ENCODE assay signal across 27 mouse cellular contexts in genomic region chr3:86037926-86038484, GRCm38 (mm10). TPM values are rescaled to one million over a fixed set of nuclear protein-coding genes. Genes with fewer than 3 reads are reported as not detected.
DNase-seq lines count a peak whose midpoint lies in the region; ATAC-seq lines count a peak whose summit lies in the region.
"Had no signal": no experiment of that assay in that cellular context is flagged by ENCODE, and none has a peak within 500 bp of the region (broad histone marks: within the 10 kb centered on the region; RNA-seq: fewer than 3 reads in every experiment).

No protein-coding gene starts in this region.

- no peak for ATAC-seq in hindbrain, embryonic 15.5 days (ENCODE audit: low FRiP score, low read depth)
- ATAC-seq in lung, embryonic 16.5 days (ENCODE audit: low read depth): peak; percentile 47
- no peak for ATAC-seq in stomach, embryonic 15.5 days (ENCODE audit: insufficient read depth, low FRiP score, low read depth)
- ATAC-seq in CD4-positive, CD25-positive, alpha-beta regulatory T cell, adult 4 months: no peak
- ATAC-seq: activated CD4-positive, CD25-positive, alpha-beta regulatory T cell, adult 4 months; forebrain, postnatal 0 days; intestine, postnatal 0 days had no signal

- peak; percentile 35 for DNase-seq in heart, adult 11 months
- DNase-seq in heart, postnatal 10 days: no peak
- DNase-seq in hindbrain, embryonic 10.5 days (ENCODE audit: low spot score): no peak
- DNase-seq in lung, postnatal 10 days: no peak
- DNase-seq: adrenal gland, postnatal 25 days; cerebellum, adult 18-20 months; cerebellum, postnatal 36 days; retina, postnatal 1 day; right cerebral cortex, postnatal 4 days; thymus, adult 2 months had no signal

- 88% methylated on average over 9 of the region's 9 CpGs for WGBS in hindbrain, embryonic 15.5 days
- 97% methylated on average over 9 of the region's 9 CpGs for WGBS in hindbrain, embryonic 10.5 days
- WGBS in lung, embryonic 16.5 days: 43% methylated on average over 9 of the region's 9 CpGs
- 61% methylated on average over 9 of the region's 9 CpGs for WGBS in stomach, embryonic 15.5 days

- no peaks in the 10 kb centered on the region for H3K27me3 ChIP-seq in hindbrain, embryonic 15.5 days
- H3K27me3 ChIP-seq in hindbrain, embryonic 10.5 days (ENCODE audit: insufficient read depth, poor library complexity, severe bottlenecking): no peaks in the 10 kb centered on the region
- no peaks in the 10 kb centered on the region for H3K27me3 ChIP-seq in lung, embryonic 16.5 days (ENCODE audit: control insufficient read depth, insufficient read depth, low read depth, low read length)
- H3K27me3 ChIP-seq in stomach, embryonic 15.5 days (replicated peaks): no peaks in the 10 kb centered on the region
- H3K27me3 ChIP-seq: limb, embryonic 12.5 days; midbrain, embryonic 12.5 days had no signal

- H3K9ac ChIP-seq in hindbrain, embryonic 15.5 days: no peak overlapping the region
- no peak overlapping the region for H3K9ac ChIP-seq in lung, embryonic 16.5 days (ENCODE audit: low read length)
- no peak overlapping the region for H3K9ac ChIP-seq in stomach, embryonic 15.5 days
- H3K9ac ChIP-seq: limb, embryonic 12.5 days; liver, embryonic 14.5 days; midbrain, embryonic 12.5 days had no signal

- intact Hi-C loops in heart, postnatal 10 days (cut with DNase I): no loop called here

- H3K9me3 ChIP-seq in hindbrain, embryonic 15.5 days: no peaks in the 10 kb centered on the region
- H3K9me3 ChIP-seq in hindbrain, embryonic 10.5 days: no peaks in the 10 kb centered on the region
- H3K9me3 ChIP-seq in lung, embryonic 16.5 days (ENCODE audit: control insufficient read depth, low read length): 0 out of 2 replicates have a peak, but pooled peaks cover 2% of the 10 kb centered on the region
- no peaks in the 10 kb centered on the region for H3K9me3 ChIP-seq in stomach, embryonic 15.5 days
- H3K9me3 ChIP-seq: limb, embryonic 12.5 days; midbrain, embryonic 12.5 days had no signal

- no peak overlapping the region for H3K4me2 ChIP-seq in hindbrain, embryonic 15.5 days
- no peak overlapping the region for H3K4me2 ChIP-seq in lung, embryonic 16.5 days (ENCODE audit: low read depth, low read length)
- H3K4me2 ChIP-seq in stomach, embryonic 15.5 days: no peak overlapping the region
- H3K4me2 ChIP-seq: limb, embryonic 12.5 days; midbrain, embryonic 12.5 days had no signal

- H3K4me3 ChIP-seq in hindbrain, embryonic 15.5 days: no peak overlapping the region
- H3K4me3 ChIP-seq in hindbrain, embryonic 10.5 days: no peak overlapping the region
- no peak overlapping the region for H3K4me3 ChIP-seq in lung, embryonic 16.5 days (ENCODE audit: low read length)
- H3K4me3 ChIP-seq in stomach, embryonic 15.5 days (replicated peaks): no peak overlapping the region
- H3K4me3 ChIP-seq: limb, embryonic 12.5 days; midbrain, embryonic 12.5 days; myocyte had no signal

- H3K4me1 ChIP-seq in hindbrain, embryonic 15.5 days (replicated peaks): peaks cover 12% of the 10 kb centered on the region
- peaks cover 8% of the 10 kb centered on the region; the same call in 1 of the 2 replicates for H3K4me1 ChIP-seq in hindbrain, embryonic 10.5 days (replicated peaks)
- H3K4me1 ChIP-seq in lung, embryonic 16.5 days (replicated peaks; ENCODE audit: control insufficient read depth, insufficient read depth, low read length): peaks cover 10% of the 10 kb centered on the region
- peaks cover 12% of the 10 kb centered on the region; the same call in 1 of the 2 replicates for H3K4me1 ChIP-seq in stomach, embryonic 15.5 days

- H3K36me3 ChIP-seq in hindbrain, embryonic 15.5 days: 0 out of 2 replicates have a peak, but pooled peaks cover 2% of the 10 kb centered on the region
- H3K36me3 ChIP-seq in hindbrain, embryonic 10.5 days: peaks cover 2% of the 10 kb centered on the region; the same call in 1 of the 2 replicates
- peaks cover 5% of the 10 kb centered on the region for H3K36me3 ChIP-seq in lung, embryonic 16.5 days (ENCODE audit: control insufficient read depth, insufficient read depth, low read length)
- H3K36me3 ChIP-seq in stomach, embryonic 15.5 days: peaks cover 7% of the 10 kb centered on the region; the same call in 1 of the 2 replicates
- H3K36me3 ChIP-seq: midbrain, embryonic 12.5 days had no signal

- 0 out of 2 replicates have a peak overlapping the region, but pooled peaks have one; percentile 11 for H3K27ac ChIP-seq in hindbrain, embryonic 15.5 days (replicated peaks)
- no peak overlapping the region for H3K27ac ChIP-seq in hindbrain, embryonic 10.5 days
- H3K27ac ChIP-seq in lung, embryonic 16.5 days (ENCODE audit: low read length): peak overlapping the region; percentile 76
- peak overlapping the region; percentile 89 for H3K27ac ChIP-seq in stomach, embryonic 15.5 days
- H3K27ac ChIP-seq: limb, embryonic 12.5 days; liver, embryonic 14.5 days; midbrain, embryonic 12.5 days had no signal

RNA-seq across cellular contexts. Expression of gene Prss48, which starts 35.7 kb away (rescaled TPM):
- total RNA-seq in heart, postnatal 10 days (2021): not detected
- not detected in 2 replicates for polyA plus RNA-seq in hindbrain, embryonic 15.5 days (2015; fragmentation: Nextera tagmentation; extraction: Ambion mirVana)
- not detected in 2 replicates for polyA plus RNA-seq in hindbrain, embryonic 10.5 days (2016; fragmentation: Nextera tagmentation; extraction: Ambion mirVana)
- 0.16 and 0.23 TPM in 2 replicates for polyA plus RNA-seq in lung, embryonic 16.5 days (2015; fragmentation: Nextera tagmentation; extraction: Ambion mirVana)
- polyA plus RNA-seq in stomach, embryonic 15.5 days (2015; fragmentation: Nextera tagmentation; extraction: Ambion mirVana): 0.23 TPM in 1 of 2 replicates, not detected in the other
- not detected for polyA plus RNA-seq in CD4-positive, CD25-positive, alpha-beta regulatory T cell, adult 4 months (2017; shearing (Covaris generic))
- total RNA-seq: adrenal gland, postnatal 25 days; forebrain, postnatal 0 days; gastrocnemius, postnatal 10 days; layer of hippocampus, adult 18-20 months; left cerebral cortex, adult 18-20 months had no signal
- polyA plus RNA-seq: activated CD4-positive, CD25-positive, alpha-beta regulatory T cell, adult 4 months; embryonic facial prominence, embryonic 11.5 days; forebrain, postnatal 0 days; kidney, postnatal 0 days; limb, embryonic 12.5 days; liver, embryonic 14.5 days; midbrain, embryonic 12.5 days; myocyte; thymus, adult 2 months; urinary bladder, adult 2 months had no signal
